ENCODE assay signal across 7 mouse cellular contexts in genomic region chr9:62763478-62763877, GRCm38 (mm10). TPM values are rescaled to one million over a fixed set of nuclear protein-coding genes. Genes with fewer than 3 reads are reported as not detected.
DNase-seq lines count a peak whose midpoint lies in the region; ATAC-seq lines count a peak whose summit lies in the region.

No protein-coding gene starts in this region.

- H3K9me3 ChIP-seq in embryonic facial prominence, embryonic 13.5 days: no peaks in the 10 kb centered on the region
- no peaks in the 10 kb centered on the region for H3K9me3 ChIP-seq in stomach, embryonic 16.5 days (replicated peaks; ENCODE audit: control insufficient read depth, low read length)

- no peak overlapping the region for H3K9ac ChIP-seq in embryonic facial prominence, embryonic 13.5 days
- no peak overlapping the region for H3K9ac ChIP-seq in stomach, embryonic 16.5 days (ENCODE audit: low read length)

- H3K27me3 ChIP-seq in embryonic facial prominence, embryonic 13.5 days: no peaks in the 10 kb centered on the region
- no peaks in the 10 kb centered on the region for H3K27me3 ChIP-seq in stomach, embryonic 16.5 days (ENCODE audit: control insufficient read depth, insufficient read depth, low read length)

- peak overlapping the region; percentile 13; the same call in 1 of the 2 replicates for H3K4me3 ChIP-seq in embryonic facial prominence, embryonic 13.5 days
- no peak overlapping the region for H3K4me3 ChIP-seq in stomach, embryonic 16.5 days (replicated peaks; ENCODE audit: low read length)

- H3K36me3 ChIP-seq in embryonic facial prominence, embryonic 13.5 days: peaks cover 7% of the 10 kb centered on the region; the same call in 1 of the 2 replicates
- H3K36me3 ChIP-seq in stomach, embryonic 16.5 days (ENCODE audit: control insufficient read depth, insufficient read depth, low read length): no peaks in the 10 kb centered on the region

- peak; percentile 57 to 81 for DNase-seq in left cerebral cortex, postnatal 25 days (ENCODE audit: low spot score in 2 of 2)
- no peak for DNase-seq in left cerebral cortex, postnatal 4 days
- peak; percentile 63 to 66 for DNase-seq in layer of hippocampus, adult 8-10 months (ENCODE audit: low spot score in 2 of 2)
- DNase-seq in B cell, adult 2 months: no peak
- no peak for DNase-seq in adrenal gland, adult 2 months

- intact Hi-C loops in left cerebral cortex, postnatal 25 days (cut with DNase I): no loop called here
- intact Hi-C loops in left cerebral cortex, postnatal 4 days (cut with DNase I): no loop called here

- H3K27ac ChIP-seq in embryonic facial prominence, embryonic 13.5 days: no peak overlapping the region
- H3K27ac ChIP-seq in stomach, embryonic 16.5 days (ENCODE audit: low read length): no peak overlapping the region

- peak overlapping the region; percentile 32 for H3K4me2 ChIP-seq in embryonic facial prominence, embryonic 13.5 days
- peak overlapping the region; percentile 26; the same call in 1 of the 2 replicates for H3K4me2 ChIP-seq in stomach, embryonic 16.5 days (ENCODE audit: low read depth, low read length)

- WGBS in embryonic facial prominence, embryonic 13.5 days: 9% methylated on average over 13 of the region's 13 CpGs
- WGBS in stomach, embryonic 16.5 days: 12% methylated on average over 13 of the region's 13 CpGs

- 0 out of 2 replicates have a peak, but pooled peaks cover 9% of the 10 kb centered on the region for H3K4me1 ChIP-seq in embryonic facial prominence, embryonic 13.5 days
- H3K4me1 ChIP-seq in stomach, embryonic 16.5 days (ENCODE audit: control insufficient read depth, insufficient read depth, low read length): no peaks in the 10 kb centered on the region

- no peak for ATAC-seq in embryonic facial prominence, embryonic 13.5 days (ENCODE audit: insufficient number of reproducible peaks, insufficient read depth, low FRiP score, low TSS enrichment, low read depth)
- peak; percentile 44; the same call in 1 of the 2 replicates for ATAC-seq in stomach, embryonic 16.5 days (ENCODE audit: insufficient read depth, low FRiP score)

RNA-seq across cellular contexts. Expression of gene Fem1b, which starts 48.3 kb away (rescaled TPM):
- 100 to 1,000 TPM; 103 to 115 TPM for total RNA-seq in left cerebral cortex, postnatal 25 days (2021)
- total RNA-seq in left cerebral cortex, postnatal 4 days (2021): 100 to 1,000 TPM; 126 to 127 TPM
- polyA plus RNA-seq in embryonic facial prominence, embryonic 13.5 days (2015; fragmentation: Nextera tagmentation; extraction: Ambion mirVana): 19.8 and 20.2 TPM in 2 replicates
- 10 to 100 TPM; 85.8 to 99.0 (median 90.4) TPM for total RNA-seq in layer of hippocampus, adult 8-10 months (2022)
- polyA plus RNA-seq in stomach, embryonic 16.5 days (2015; fragmentation: Nextera tagmentation; extraction: Ambion mirVana): 15.8 and 16.0 TPM in 2 replicates
- total RNA-seq in adrenal gland, adult 2 months (2021): 10 to 100 TPM; 31.6 to 33.8 TPM
- 8.1 and 8.3 TPM in 2 replicates for polyA plus RNA-seq in adrenal gland, adult 2 months (2012; rRNA removed)

Comparison
In these comparisons a context has a peak if more than half of its experiments do, and no peak if none do; other contexts are left out.
1. DNase-seq: peak in left cerebral cortex, postnatal 25 days (2 of 2) and layer of hippocampus, adult 8-10 months (2 of 2); none in left cerebral cortex, postnatal 4 days (single experiment), B cell, adult 2 months (0 of 2) and adrenal gland, adult 2 months (single experiment).